Comparison of ENCODE assay signal across 12 mouse cellular contexts in the genomic region with DNA sequence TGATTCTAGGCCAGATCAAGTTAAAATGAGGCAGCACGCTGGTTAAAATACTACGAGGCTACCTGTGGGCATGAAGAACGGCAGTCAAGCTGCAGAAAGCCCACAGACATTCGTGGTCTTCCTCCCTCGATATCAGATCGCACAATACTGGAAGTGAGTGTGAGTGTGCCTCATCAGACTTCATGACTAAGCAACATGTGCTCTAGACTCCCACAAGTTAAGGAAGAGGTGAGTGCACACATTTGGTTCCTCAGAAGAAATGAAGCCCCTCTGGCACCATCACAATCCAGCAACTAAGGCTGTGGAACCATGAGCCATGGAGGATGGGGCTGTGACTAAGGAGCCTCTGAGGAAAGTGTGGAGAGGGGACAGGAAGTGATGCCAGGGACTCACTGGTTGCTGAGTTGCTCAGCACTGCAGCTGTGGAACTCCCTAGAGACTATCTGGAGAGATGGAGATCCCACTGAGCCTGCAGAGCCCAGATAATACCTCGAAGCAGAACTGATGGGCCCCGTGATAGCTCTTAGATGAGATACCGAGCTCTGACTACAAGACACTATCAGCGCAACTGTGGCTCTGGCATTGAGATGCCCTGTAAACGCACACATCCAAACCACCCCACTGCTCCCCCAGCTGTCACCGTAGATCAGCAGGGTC. TPM values are rescaled to one million over a fixed set of nuclear protein-coding genes. Genes with fewer than 3 reads are reported as not detected.
DNase-seq lines count a peak whose midpoint lies in the region; ATAC-seq lines count a peak whose summit lies in the region.
"Had no signal": no experiment of that assay in that cellular context is flagged by ENCODE, and none has a peak within 500 bp of the region (broad histone marks: within the 10 kb centered on the region; RNA-seq: fewer than 3 reads in every experiment).

No protein-coding gene starts in this region.

- no peaks in the 10 kb centered on the region for H3K9me3 ChIP-seq in limb, embryonic 15.5 days

- no peaks in the 10 kb centered on the region for H3K27me3 ChIP-seq in limb, embryonic 15.5 days

- H3K36me3 ChIP-seq in limb, embryonic 15.5 days: no peaks in the 10 kb centered on the region

- peak overlapping the region; percentile 38; the same call in 1 of the 2 replicates for H3K27ac ChIP-seq in limb, embryonic 15.5 days

- intact Hi-C loops in heart, postnatal 14 days (cut with DNase I): no loop called here

- DNase-seq in heart, adult 11 months: peak; percentile 83
- no peak for DNase-seq in heart, postnatal 14 days
- DNase-seq in thymus, postnatal 0 days (ENCODE audit: low spot score): peak; percentile 42
- no peak for DNase-seq in thymus, postnatal 36 days
- no peak for DNase-seq in testis, postnatal 10 days (ENCODE audit: low spot score)
- no peak for DNase-seq in lung, adult 18-20 months
- DNase-seq in kidney, postnatal 14 days: no peak
- DNase-seq: cerebellum, adult 11 months; right cerebral cortex, postnatal 4 days had no signal

- no peak overlapping the region for H3K4me2 ChIP-seq in limb, embryonic 15.5 days

- H3K4me3 ChIP-seq in limb, embryonic 15.5 days: no peak overlapping the region
- H3K4me3 ChIP-seq: myocyte had no signal

- no peak for ATAC-seq in limb, embryonic 15.5 days (ENCODE audit: insufficient number of reproducible peaks, low FRiP score, low TSS enrichment, low read depth)
- ATAC-seq: intestine, postnatal 0 days had no signal

- peaks cover 15% of the 10 kb centered on the region for H3K4me1 ChIP-seq in limb, embryonic 15.5 days

- 84% methylated on average over 12 of the region's 12 CpGs for WGBS in limb, embryonic 15.5 days

- no peak overlapping the region for H3K9ac ChIP-seq in limb, embryonic 15.5 days

RNA-seq across cellular contexts. Expression of gene Enthd1, which starts 46.3 kb away (rescaled TPM):
- total RNA-seq in heart, postnatal 14 days (2021): not detected
- polyA plus RNA-seq in thymus, postnatal 0 days (2015; fragmentation: Nextera tagmentation; extraction: Ambion mirVana): 0.17 and 0.33 TPM in 2 replicates
- 0.09 TPM in 1 of 2 replicates, not detected in the other for polyA plus RNA-seq in limb, embryonic 15.5 days (2015; fragmentation: Nextera tagmentation; extraction: Ambion mirVana)
- polyA plus RNA-seq: intestine, postnatal 0 days; myocyte had no signal

RNA-seq across cellular contexts. Expression of gene Grap2, which starts 53.7 kb away (rescaled TPM):
- 1 to 10 TPM; 1.7 to 5.4 TPM for total RNA-seq in heart, postnatal 14 days (2021)
- polyA plus RNA-seq in thymus, postnatal 0 days (2015; fragmentation: Nextera tagmentation; extraction: Ambion mirVana): 90.8 and 112 TPM in 2 replicates
- polyA plus RNA-seq in limb, embryonic 15.5 days (2015; fragmentation: Nextera tagmentation; extraction: Ambion mirVana): 1.1 and 1.2 TPM in 2 replicates
- polyA plus RNA-seq: myocyte had no signal

Comparison
In these comparisons a context has a peak if more than half of its experiments do, and no peak if none do; other contexts are left out.
1. DNase-seq: peak in heart, adult 11 months (single experiment) and thymus, postnatal 0 days (single experiment); none in heart, postnatal 14 days (0 of 2), thymus, postnatal 36 days (0 of 2), testis, postnatal 10 days (single experiment), lung, adult 18-20 months (0 of 2) and kidney, postnatal 14 days (single experiment).
2. RNA of gene Grap2, which starts 53.7 kb away (polyA plus RNA-seq): 90.8 to 112 TPM in thymus, postnatal 0 days; 1.1 to 1.2 TPM in limb, embryonic 15.5 days; every median in the first group is over 10 times any median in the second.